Mouse (Mus musculus) olfactory bulb, adult 2 months (tissue): ENCODE measurements at regions not wholly inside any gene's neighbourhood (a gene's known extent, or its start where the extent isn't known, plus 50 kb on each side); places are given as distances from the start of the nearest gene placed in this dataset.

Experiments
- CTCF ChIP-seq: fragments of 200-500 bp; IDR thresholded peaks from 2 replicates; pipeline ENCODE4 v1.5.1; 2012; ENCODE audit warnings: low read depth, mild to moderate bottlenecking, low read length, moderate library complexity; ENCODE audit not compliant: insufficient read depth
- POLR2A ChIP-seq: fragments of 200-500 bp; IDR thresholded peaks from 2 replicates; pipeline ENCODE4 v1.6.1; 2012; ENCODE audit warnings: mild to moderate bottlenecking, low read depth, low read length, moderate library complexity; ENCODE audit not compliant: insufficient read depth

GRCm38 (mm10) chr7:111829931-111830330 is 50.2 kb upstream of the Galnt18 start:
- no peak for TF ChIP-seq POLR2A
- TF ChIP-seq CTCF, result no peak
